Mouse (Mus musculus): ENCODE measurements around the gene Esrrg.

GRCm38 (mm10) chr1:187895459-187895858, 286.9 kb downstream of the Esrrg start:
- no peak for TF ChIP-seq GATA1 (IDR thresholded peaks at IDR 0.05; ENCODE audit: borderline replicate concordance, low read length)
- TF ChIP-seq FLI1 (IDR thresholded peaks at IDR 0.05; ENCODE audit: low read length): no peak

Data from megakaryocyte, embryonic 14.5 days (primary cell).